In genomic region chr10:50904764-50905701, GRCm38 (mm10) we compare ENCODE assay signal across 15 mouse cellular contexts. TPM values are rescaled to one million over a fixed set of nuclear protein-coding genes. Genes with fewer than 3 reads are reported as not detected.
DNase-seq lines count a peak whose midpoint lies in the region; ATAC-seq lines count a peak whose summit lies in the region.
"Had no signal": no experiment of that assay in that cellular context is flagged by ENCODE, and none has a peak within 500 bp of the region (broad histone marks: within the 10 kb centered on the region; RNA-seq: fewer than 3 reads in every experiment).

No protein-coding gene starts in this region.

- H3K4me3 ChIP-seq in kidney, embryonic 16.5 days (ENCODE audit: low read length): peak overlapping the region; percentile 33
- H3K4me3 ChIP-seq in forebrain, embryonic 13.5 days: no peak overlapping the region
- H3K4me3 ChIP-seq in midbrain, embryonic 12.5 days: peak overlapping the region; percentile 7; the same call in 1 of the 2 replicates
- H3K4me3 ChIP-seq: myocyte had no signal

- no peak for DNase-seq in kidney, adult 9 months
- DNase-seq in embryo, embryonic 9.5 days (ENCODE audit: extremely low spot score): peak; percentile 52
- DNase-seq in frontal cortex, adult 2 months (ENCODE audit: extremely low spot score in 1 of 2, low spot score in 1 of 2): no peak
- DNase-seq: cerebellum, adult 9-11 months; layer of hippocampus, adult 9-11 months; spleen, adult 18-20 months had no signal

- 11% methylated on average over 29 of the region's 29 CpGs for WGBS in kidney, embryonic 16.5 days
- 3% methylated on average over 29 of the region's 29 CpGs for WGBS in forebrain, embryonic 13.5 days
- WGBS in midbrain, embryonic 12.5 days: 4% methylated on average over 29 of the region's 29 CpGs

- peaks cover 89% of the 10 kb centered on the region for H3K27me3 ChIP-seq in kidney, embryonic 16.5 days (ENCODE audit: insufficient read depth, low read length)
- H3K27me3 ChIP-seq in forebrain, embryonic 13.5 days: peaks cover 97% of the 10 kb centered on the region
- peaks cover 95% of the 10 kb centered on the region for H3K27me3 ChIP-seq in midbrain, embryonic 12.5 days
- H3K27me3 ChIP-seq: CH12.LX had no signal

- peaks cover 14% of the 10 kb centered on the region; the same call in 1 of the 2 replicates for H3K4me1 ChIP-seq in kidney, embryonic 16.5 days (ENCODE audit: insufficient read depth, low read length)
- peaks cover 27% of the 10 kb centered on the region for H3K4me1 ChIP-seq in forebrain, embryonic 13.5 days
- H3K4me1 ChIP-seq in midbrain, embryonic 12.5 days: peaks cover 24% of the 10 kb centered on the region

- no peaks in the 10 kb centered on the region for H3K36me3 ChIP-seq in kidney, embryonic 16.5 days (ENCODE audit: insufficient read depth, low read length)
- H3K36me3 ChIP-seq in forebrain, embryonic 13.5 days (ENCODE audit: poor library complexity, severe bottlenecking): no peaks in the 10 kb centered on the region
- no peaks in the 10 kb centered on the region for H3K36me3 ChIP-seq in midbrain, embryonic 12.5 days

- peak overlapping the region; percentile 56 for H3K9ac ChIP-seq in kidney, embryonic 16.5 days (replicated peaks; ENCODE audit: low read length)
- no peak overlapping the region for H3K9ac ChIP-seq in forebrain, embryonic 13.5 days
- no peak overlapping the region; the same call in 1 of the 2 replicates for H3K9ac ChIP-seq in midbrain, embryonic 12.5 days (replicated peaks)

- no peaks in the 10 kb centered on the region for H3K9me3 ChIP-seq in kidney, embryonic 16.5 days (ENCODE audit: low read length)
- no peaks in the 10 kb centered on the region for H3K9me3 ChIP-seq in forebrain, embryonic 13.5 days (replicated peaks)
- H3K9me3 ChIP-seq in midbrain, embryonic 12.5 days: no peaks in the 10 kb centered on the region

- H3K27ac ChIP-seq in kidney, embryonic 16.5 days (ENCODE audit: low read length): peak overlapping the region; percentile 65
- no peak overlapping the region for H3K27ac ChIP-seq in forebrain, embryonic 13.5 days
- no peak overlapping the region for H3K27ac ChIP-seq in midbrain, embryonic 12.5 days (replicated peaks)

- ATAC-seq in kidney, embryonic 16.5 days (ENCODE audit: low FRiP score, low TSS enrichment): no peak
- ATAC-seq in forebrain, embryonic 13.5 days: no peak; the same call in 1 of the 2 replicates
- ATAC-seq in midbrain, embryonic 12.5 days (ENCODE audit: low FRiP score, low read depth): no peak
- no peak for ATAC-seq in megakaryocyte progenitor cell, adult 5-6 weeks (replicated peaks; ENCODE audit: poor library complexity)

- peak overlapping the region; percentile 53 for H3K4me2 ChIP-seq in kidney, embryonic 16.5 days (replicated peaks; ENCODE audit: low read depth, low read length)
- peak overlapping the region; percentile 14; the same call in 1 of the 2 replicates for H3K4me2 ChIP-seq in forebrain, embryonic 13.5 days
- H3K4me2 ChIP-seq in midbrain, embryonic 12.5 days (replicated peaks): peak overlapping the region; percentile 21

RNA-seq across cellular contexts. Expression of gene Sim1, which starts 10.5 kb away (rescaled TPM):
- polyA plus RNA-seq in kidney, embryonic 16.5 days (2015; fragmentation: Nextera tagmentation; extraction: Ambion mirVana): 10.1 and 10.6 TPM in 2 replicates
- 2.0 and 7.6 TPM in 2 replicates for polyA plus RNA-seq in forebrain, embryonic 13.5 days (2015; fragmentation: Nextera tagmentation; extraction: Ambion mirVana)
- polyA plus RNA-seq in midbrain, embryonic 12.5 days (2016; fragmentation: Nextera tagmentation; extraction: Ambion mirVana): 5.1 and 6.0 TPM in 2 replicates
- 0.02 TPM in 1 of 2 replicates, not detected in the other for polyA plus RNA-seq in frontal cortex, adult 2 months (2012; rRNA removed)
- total RNA-seq in megakaryocyte progenitor cell, adult 5-6 weeks (2015): not detected in 2 replicates
- total RNA-seq in megakaryocyte progenitor cell, adult 5-6 weeks (2017): not detected in 2 replicates
- total RNA-seq: granulocyte monocyte progenitor cell, adult 5-6 weeks; heart, postnatal 25 days; liver, adult 2 months had no signal
- polyA plus RNA-seq: liver, adult 2 months had no signal
